Mouse (Mus musculus) heart, embryonic 15.5 days (tissue): ENCODE measurements at regions not wholly inside any gene's neighbourhood (a gene's known extent, or its start where the extent isn't known, plus 50 kb on each side); places are given as distances from the start of the nearest gene placed in this dataset.

Experiments used
- ATAC-seq: fragments of 200-750 bp; cut with Nextera tagmentation; replicated peaks from 2 replicates; pipeline ENCODE4 v1.8.0; 2017; ENCODE audit warnings: low read depth, moderate TSS enrichment; ENCODE audit not compliant: insufficient number of reproducible peaks, insufficient read depth, low FRiP score
- H3K27ac ChIP-seq: fragments of 300-500 bp; sonication (generic); 2 replicates; pipeline ENCODE4 v1.5.1; 2015; ENCODE audit warnings: mild to moderate bottlenecking, inconsistent platforms
- H3K27me3 ChIP-seq: fragments of 300-500 bp; sonication (generic); 2 replicates; pipeline ENCODE4 v1.6.1; 2015; ENCODE audit warnings: inconsistent platforms
- H3K36me3 ChIP-seq: fragments of 300-500 bp; sonication (generic); 2 replicates; pipeline ENCODE4 v1.6.1; 2015; ENCODE audit warnings: mild to moderate bottlenecking, inconsistent platforms
- H3K4me1 ChIP-seq: fragments of 300-500 bp; sonication (generic); replicated peaks from 2 replicates; pipeline ENCODE4 v1.6.1; 2015; ENCODE audit warnings: inconsistent platforms
- H3K4me2 ChIP-seq: fragments of 300-500 bp; sonication (generic); 2 replicates; pipeline ENCODE4 v1.6.1; 2015; ENCODE audit warnings: inconsistent platforms, mild to moderate bottlenecking, moderate library complexity
- H3K4me3 ChIP-seq: fragments of 300-500 bp; sonication (generic); 2 replicates; pipeline ENCODE4 v1.5.1; 2015; ENCODE audit warnings: mild to moderate bottlenecking, inconsistent platforms
- H3K9ac ChIP-seq: fragments of 300-500 bp; sonication (generic); 2 replicates; pipeline ENCODE4 v1.6.1; 2015; ENCODE audit warnings: mild to moderate bottlenecking, inconsistent platforms
- H3K9me3 ChIP-seq: fragments of 300-500 bp; sonication (generic); replicated peaks from 2 replicates; pipeline ENCODE4 v1.6.1; 2016; ENCODE audit warnings: inconsistent platforms
- WGBS: fragments of 180-500 bp; shearing (Covaris S2); methylation state at CpG from one replicate; pipeline ENCODE4 v1.1.7; 2015; ENCODE audit warnings: mixed read lengths; 5-methylcytosine and 5-hydroxymethylcytosine counted together

DNA sequence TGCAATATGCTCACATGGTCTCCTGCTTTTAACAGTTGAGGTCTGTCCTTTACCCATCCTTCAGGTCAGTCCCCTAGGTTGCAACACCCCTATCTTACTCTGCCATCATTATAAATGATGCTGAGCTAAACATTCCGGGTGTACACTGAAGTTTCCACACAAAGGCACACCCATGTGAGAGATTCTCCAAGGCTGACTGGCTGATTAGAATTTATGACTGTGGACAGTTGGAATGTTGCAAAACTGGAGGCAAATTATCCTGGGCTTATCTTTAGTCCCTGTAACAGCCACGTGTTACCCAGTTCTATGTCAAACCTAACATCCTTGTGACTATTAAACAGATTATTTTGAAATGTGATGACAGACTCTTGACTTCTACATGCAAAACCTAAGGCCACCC is 149.8 kb upstream of the Jmjd1c start:
- no peak overlapping the region for H3K27ac ChIP-seq

DNA sequence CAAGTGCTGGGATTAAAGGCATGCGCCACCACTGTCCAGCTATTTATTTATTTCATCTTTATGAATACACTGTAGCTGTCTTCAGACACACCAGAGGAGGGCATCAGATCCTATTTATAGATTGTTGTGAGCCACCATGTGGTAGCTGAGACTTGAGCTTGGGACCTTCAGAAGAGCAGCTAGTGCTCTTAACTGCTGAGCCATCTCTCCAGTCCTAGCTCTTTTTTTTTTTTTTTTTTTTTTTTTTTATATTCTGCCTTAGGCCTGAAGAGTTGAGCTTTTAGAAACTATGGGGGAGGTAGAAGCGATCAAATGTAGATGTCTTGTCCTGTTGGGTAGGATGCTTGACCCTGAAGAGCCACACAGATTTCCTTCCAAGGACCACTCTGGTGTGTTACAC is 147.6 kb upstream of the Jmjd1c start:
- H3K27ac ChIP-seq, result no peak overlapping the region
- ATAC-seq, result no peak
- no peaks in the 10 kb centered on the region for H3K27me3 ChIP-seq
- H3K4me2 ChIP-seq, result no peak overlapping the region
- WGBS, result 93% methylated on average over 2 of the region's 2 CpGs
- H3K9me3 ChIP-seq, result no peaks in the 10 kb centered on the region
- H3K9ac ChIP-seq, result no peak overlapping the region
- no peaks in the 10 kb centered on the region for H3K4me1 ChIP-seq
- H3K36me3 ChIP-seq, result no peaks in the 10 kb centered on the region
- no peak overlapping the region for H3K4me3 ChIP-seq

More for the DNA sequence above, 149.8 kb upstream of the Jmjd1c start:
- no peaks in the 10 kb centered on the region for H3K9me3 ChIP-seq
- no peak for ATAC-seq
- whole genome bisulfite sequencing, result 37% methylated on average over 2 of the region's 2 CpGs
- no peak overlapping the region for H3K9ac ChIP-seq
- no peak overlapping the region for H3K4me3 ChIP-seq
- H3K27me3 ChIP-seq, result no peaks in the 10 kb centered on the region
- 0 out of 2 replicates have a peak, but pooled peaks cover 2% of the 10 kb centered on the region for H3K4me1 ChIP-seq
- no peak overlapping the region for H3K4me2 ChIP-seq
- H3K36me3 ChIP-seq, result no peaks in the 10 kb centered on the region

DNA sequence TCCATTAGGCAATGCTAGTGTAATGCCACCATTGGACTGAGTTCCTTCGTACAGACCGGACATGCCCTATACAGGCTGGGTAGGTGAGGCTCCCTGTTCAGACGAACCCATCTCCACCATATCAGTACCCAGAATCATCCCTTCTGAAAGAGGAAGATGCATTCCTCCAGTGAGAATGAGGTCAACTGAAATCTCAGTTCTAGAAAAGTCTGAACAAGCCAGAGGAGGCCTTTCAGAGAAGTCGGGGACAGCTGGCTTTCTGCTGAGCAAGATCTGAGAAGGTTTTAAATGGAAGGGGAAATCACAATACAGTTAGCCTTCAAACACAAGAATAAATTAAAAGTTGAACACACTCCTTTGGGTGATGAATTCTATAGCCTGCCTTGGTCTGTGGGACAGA is 145.5 kb upstream of the Jmjd1c start:
- H3K36me3 ChIP-seq, result no peaks in the 10 kb centered on the region
- no peaks in the 10 kb centered on the region for H3K27me3 ChIP-seq
- H3K9ac ChIP-seq, result no peak overlapping the region
- 78% methylated on average over 4 of the region's 4 CpGs for WGBS
- no peak overlapping the region for H3K4me2 ChIP-seq
- no peaks in the 10 kb centered on the region for H3K9me3 ChIP-seq
- H3K4me1 ChIP-seq, result 0 out of 2 replicates have a peak, but pooled peaks cover 4% of the 10 kb centered on the region
- ATAC-seq, result no peak
- H3K27ac ChIP-seq, result no peak overlapping the region
- no peak overlapping the region for H3K4me3 ChIP-seq

DNA sequence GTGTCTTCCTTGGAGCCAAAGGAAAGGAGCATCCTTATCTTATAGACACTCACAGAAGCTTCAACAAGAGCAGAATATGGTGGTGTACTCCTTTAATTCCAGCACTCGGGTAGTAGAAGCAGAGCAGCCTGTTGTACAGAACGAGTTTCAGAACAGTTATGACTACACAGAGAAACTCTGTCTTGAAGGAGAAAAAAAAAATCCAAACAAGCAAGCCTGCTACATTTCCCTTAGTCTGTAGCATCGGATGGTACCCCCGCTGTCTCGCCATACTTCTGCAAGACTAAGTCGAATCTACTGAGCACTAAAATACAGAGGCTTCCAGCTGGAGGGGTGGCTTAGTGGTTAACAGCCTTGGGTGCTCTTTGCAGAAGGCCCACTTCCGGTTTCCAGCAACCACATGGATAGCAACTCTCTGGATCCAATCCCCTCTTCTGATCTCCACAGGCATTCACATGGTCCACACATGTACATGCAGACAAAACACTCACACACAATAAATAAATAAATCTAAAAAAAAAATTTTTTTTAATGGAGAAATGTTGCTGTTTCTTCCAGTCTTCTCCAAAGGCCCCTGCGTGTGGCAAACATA is 144.6 kb upstream of the Jmjd1c start:
- WGBS, result 76% methylated on average over 8 of the region's 8 CpGs
- no peak overlapping the region for H3K27ac ChIP-seq
- 0 out of 2 replicates have a peak, but pooled peaks cover 7% of the 10 kb centered on the region for H3K4me1 ChIP-seq
- no peaks in the 10 kb centered on the region for H3K36me3 ChIP-seq
- no peak overlapping the region for H3K4me2 ChIP-seq
- H3K9ac ChIP-seq, result no peak overlapping the region
- H3K27me3 ChIP-seq, result no peaks in the 10 kb centered on the region
- no peaks in the 10 kb centered on the region for H3K9me3 ChIP-seq
- ATAC-seq, result no peak
- no peak overlapping the region for H3K4me3 ChIP-seq

DNA sequence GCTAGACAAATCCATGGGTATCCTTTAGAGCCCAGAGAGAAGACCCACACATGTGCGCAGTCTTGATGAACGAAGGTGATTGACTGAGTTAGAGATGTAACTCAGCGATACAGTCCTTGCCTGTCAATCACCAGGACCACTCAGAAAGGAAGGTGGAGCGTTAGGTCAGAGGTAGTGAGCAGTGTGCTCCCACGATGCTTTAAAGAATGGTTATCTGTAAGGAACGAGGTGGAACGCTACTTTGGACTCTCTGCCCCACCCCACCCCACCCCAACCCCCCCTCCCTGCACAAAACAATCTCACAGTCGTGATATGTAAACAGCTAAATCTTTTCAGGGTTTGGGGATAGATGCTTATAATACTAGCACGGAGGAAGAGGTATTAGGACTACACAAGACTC is 144.0 kb upstream of the Jmjd1c start:
- no peaks in the 10 kb centered on the region for H3K9me3 ChIP-seq
- no peak for ATAC-seq
- H3K4me2 ChIP-seq, result no peak overlapping the region
- H3K27me3 ChIP-seq, result no peaks in the 10 kb centered on the region
- 0 out of 2 replicates have a peak, but pooled peaks cover 7% of the 10 kb centered on the region for H3K4me1 ChIP-seq
- 66% methylated on average over 9 of the region's 9 CpGs for WGBS
- no peak overlapping the region for H3K4me3 ChIP-seq
- H3K9ac ChIP-seq, result no peak overlapping the region
- no peak overlapping the region for H3K27ac ChIP-seq
- no peaks in the 10 kb centered on the region for H3K36me3 ChIP-seq

DNA sequence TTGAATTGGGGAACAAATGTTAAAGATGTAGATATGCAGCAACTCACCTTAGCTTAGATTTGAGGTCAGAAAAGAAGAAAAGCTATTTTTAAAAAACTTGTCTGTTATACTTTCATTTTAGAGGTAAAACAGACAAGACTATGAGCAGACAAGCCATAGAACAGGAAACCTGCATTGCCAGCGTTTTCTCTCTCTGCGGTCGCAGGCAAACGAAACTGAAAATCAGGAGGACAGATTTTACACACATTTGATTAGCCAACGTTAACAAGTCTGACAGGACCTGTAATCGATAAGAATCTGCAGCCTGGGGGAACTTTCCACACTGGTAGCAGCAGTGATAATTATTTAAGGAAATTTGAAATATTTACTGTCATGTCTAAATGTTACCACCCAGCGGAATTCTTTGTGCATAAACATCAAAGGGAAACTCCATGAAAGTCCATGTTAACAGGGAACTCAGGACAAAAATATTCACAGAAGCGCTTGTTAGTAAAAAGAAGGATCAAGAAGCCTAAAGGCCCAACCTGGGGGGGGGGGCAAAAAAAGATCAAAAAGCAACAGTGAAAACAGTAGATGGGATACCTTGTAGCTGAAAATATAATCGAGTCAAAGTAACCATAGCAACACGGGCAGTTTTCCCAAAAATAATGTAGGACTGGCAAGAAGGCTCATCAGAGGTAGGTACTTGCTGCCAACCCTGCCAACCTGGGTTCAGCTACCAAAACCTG is 142.5 kb upstream of the Jmjd1c start:
- no peaks in the 10 kb centered on the region for H3K9me3 ChIP-seq
- H3K36me3 ChIP-seq, result no peaks in the 10 kb centered on the region
- no peak overlapping the region for H3K9ac ChIP-seq
- 0 out of 2 replicates have a peak, but pooled peaks cover 7% of the 10 kb centered on the region for H3K4me1 ChIP-seq
- no peak overlapping the region for H3K4me3 ChIP-seq
- 71% methylated on average over 10 of the region's 10 CpGs for WGBS
- H3K4me2 ChIP-seq, result no peak overlapping the region
- H3K27me3 ChIP-seq, result no peaks in the 10 kb centered on the region
- ATAC-seq, result no peak
- no peak overlapping the region for H3K27ac ChIP-seq

DNA sequence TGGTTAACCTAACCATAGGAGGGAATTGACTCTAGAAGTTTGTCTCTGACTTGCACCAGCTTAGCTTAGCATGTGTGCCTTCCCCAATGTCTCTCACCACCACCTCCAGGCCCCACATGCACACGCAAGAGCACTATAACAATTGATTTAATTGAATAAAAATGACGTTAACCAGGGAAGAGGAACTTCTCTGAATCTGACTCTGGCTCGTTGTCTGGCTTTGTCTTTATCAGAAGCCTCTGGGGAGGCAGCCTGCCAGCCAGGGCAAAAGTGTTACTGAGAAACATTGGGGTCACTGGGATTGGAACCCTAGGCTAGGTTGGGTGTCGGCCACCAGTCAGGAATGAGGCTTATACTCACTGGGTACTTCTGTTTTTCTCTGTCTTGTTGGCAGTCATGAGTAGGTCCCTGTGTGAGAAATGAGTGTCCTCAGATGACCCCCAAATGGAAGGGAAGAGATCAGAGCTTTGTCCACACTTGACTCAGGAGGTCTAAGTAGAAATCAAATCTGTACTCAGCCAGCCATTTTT is 141.9 kb upstream of the Jmjd1c start:
- Histone ChIP-seq H3K4me3 (no peak overlapping the region), H3K4me2 (no peak overlapping the region), H3K27ac (no peak overlapping the region), H3K9me3 (no peaks in the 10 kb centered on the region), H3K4me1 (0 out of 2 replicates have a peak, but pooled peaks cover 7% of the 10 kb centered on the region), H3K9ac (no peak overlapping the region), H3K27me3 (no peaks in the 10 kb centered on the region), H3K36me3 (no peaks in the 10 kb centered on the region)
- ATAC-seq, result no peak
- whole genome bisulfite sequencing, result 51% methylated on average over 4 of the region's 4 CpGs

DNA sequence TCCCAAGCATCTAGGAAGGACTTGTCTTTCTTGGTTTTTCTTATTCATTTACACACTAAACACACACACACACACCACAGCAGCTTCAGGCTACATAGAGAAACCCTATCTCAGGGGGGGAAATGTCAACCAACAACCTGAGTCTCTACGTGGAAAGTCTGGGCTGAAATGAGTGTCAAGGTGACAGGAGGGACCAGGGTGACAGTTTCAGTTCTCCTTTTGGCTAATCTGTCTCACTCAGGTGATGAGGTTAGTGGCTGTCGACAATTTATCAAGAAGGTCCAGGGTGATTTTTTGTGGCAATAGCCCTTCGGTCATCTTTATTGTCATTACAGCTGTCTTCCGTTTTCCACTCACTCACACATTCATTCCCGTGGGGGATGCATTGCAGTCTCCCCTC is 140.5 kb upstream of the Jmjd1c start:
- no peak overlapping the region for H3K4me3 ChIP-seq
- H3K4me2 ChIP-seq, result no peak overlapping the region
- no peaks in the 10 kb centered on the region for H3K9me3 ChIP-seq
- 0 out of 2 replicates have a peak, but pooled peaks cover 7% of the 10 kb centered on the region for H3K4me1 ChIP-seq
- no peak for ATAC-seq
- H3K27me3 ChIP-seq, result no peaks in the 10 kb centered on the region
- H3K9ac ChIP-seq, result no peak overlapping the region
- 42% methylated on average over 5 of the region's 5 CpGs for WGBS
- H3K36me3 ChIP-seq, result no peaks in the 10 kb centered on the region
- H3K27ac ChIP-seq, result no peak overlapping the region

DNA sequence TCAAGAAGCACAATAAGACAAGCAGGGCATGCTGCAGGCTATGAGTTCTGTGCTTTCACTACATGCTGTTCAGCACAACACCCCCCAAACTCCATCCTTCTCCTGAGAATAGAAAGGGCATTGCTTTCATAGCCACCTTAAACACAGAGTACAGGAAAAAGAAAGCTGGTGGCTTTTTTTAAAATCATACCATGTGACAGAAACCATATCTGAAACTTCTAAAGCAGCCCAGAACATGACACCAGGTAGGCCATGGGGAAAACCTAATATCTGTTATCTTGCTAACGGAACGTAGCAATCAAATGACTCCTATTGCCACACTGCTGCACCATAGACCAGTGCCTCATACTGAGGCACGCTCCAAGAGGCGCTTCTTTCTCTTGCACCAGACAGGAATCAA is 139.3 kb upstream of the Jmjd1c start:
- WGBS, result 76% methylated on average over 4 of the region's 4 CpGs
- H3K36me3 ChIP-seq, result no peaks in the 10 kb centered on the region
- H3K9me3 ChIP-seq, result no peaks in the 10 kb centered on the region

DNA sequence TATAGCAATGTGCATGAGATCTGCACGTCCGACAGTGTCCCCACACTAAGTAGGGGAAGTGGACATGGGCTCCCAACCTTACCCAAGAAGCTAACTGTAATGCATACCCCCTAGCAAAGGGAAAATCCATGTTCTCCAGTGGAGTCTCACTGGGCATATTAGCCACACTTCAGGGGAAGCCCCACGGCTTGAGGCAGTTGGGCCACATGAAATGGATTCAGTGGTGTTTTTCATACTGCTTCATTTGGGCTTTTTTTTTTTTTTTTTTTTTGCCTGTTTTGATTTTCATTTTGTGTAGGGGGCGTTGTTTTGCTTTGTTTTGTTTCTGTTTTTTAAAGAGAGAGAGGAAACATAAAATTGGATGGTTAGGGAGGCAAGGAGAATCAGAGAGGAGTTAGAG is 138.6 kb upstream of the Jmjd1c start:
- WGBS, result 90% methylated on average over 4 of the region's 4 CpGs
- Histone ChIP-seq H3K27ac (no peak overlapping the region), H3K36me3 (no peaks in the 10 kb centered on the region), H3K4me2 (no peak overlapping the region), H3K4me3 (no peak overlapping the region), H3K9me3 (no peaks in the 10 kb centered on the region), H3K27me3 (no peaks in the 10 kb centered on the region), H3K9ac (no peak overlapping the region), H3K4me1 (0 out of 2 replicates have a peak, but pooled peaks cover 7% of the 10 kb centered on the region)
- ATAC-seq, result no peak

More for the DNA sequence above, 139.3 kb upstream of the Jmjd1c start:
- Histone ChIP-seq H3K27me3 (no peaks in the 10 kb centered on the region), H3K9ac (no peak overlapping the region), H3K4me3 (no peak overlapping the region), H3K4me1 (0 out of 2 replicates have a peak, but pooled peaks cover 7% of the 10 kb centered on the region), H3K27ac (no peak overlapping the region), H3K4me2 (no peak overlapping the region)
- no peak for ATAC-seq
